Mouse (Mus musculus) cerebellum, postnatal 36 days (tissue): ENCODE measurements around the gene Gm16381.
"Not testable (repeated sequence)": the region's sequence is repeated elsewhere in the genome, so short reads cannot be mapped to it uniquely, and the experiment has no call there.

Experiments used
- DNase-seq, 2 experiments: peaks; one replicate each; pipeline ENCODE4 v3.0.0; 2021 to 2022; ENCODE audit warnings: mixed read lengths in 2 of 2

The Gm16381 gene

DNA sequence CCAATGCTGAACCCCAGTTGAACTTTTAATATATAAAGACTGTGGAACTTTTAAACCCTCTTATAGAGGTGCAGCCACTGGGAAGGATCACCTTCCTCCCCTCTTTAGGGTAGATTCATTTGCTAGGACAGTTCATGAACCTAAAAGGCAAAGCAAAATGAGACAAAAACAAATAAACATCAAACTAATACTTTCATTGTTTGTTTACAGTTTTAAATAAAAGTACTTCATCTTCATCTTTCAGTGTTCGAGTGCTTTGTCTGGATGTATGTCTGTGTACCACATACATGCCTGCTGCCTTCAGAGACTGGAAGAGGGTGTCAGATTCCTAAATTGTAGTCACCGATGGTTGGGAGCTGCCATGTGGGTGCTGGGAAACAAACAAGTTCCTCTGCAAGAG lies at the start of gene Gm16381:
Gm16381 (minus strand) TSS at position 101 of the 400 bp plus-strand sequence.
- not testable (repeated sequence) for DNase-seq

- DNase-seq: not testable (repeated sequence)
Measured at GRCm38 (mm10) chr12:87652916-87653703, 8.7 kb upstream of the Gm16381 start.

- not testable (repeated sequence) for DNase-seq
Measured at GRCm38 (mm10) chr12:87618569-87618968, 25.9 kb downstream of the Gm16381 start, which contains the start of gene Gm4027. TSS of gene Gm4027 (plus strand) at chr12:87618869.

DNA sequence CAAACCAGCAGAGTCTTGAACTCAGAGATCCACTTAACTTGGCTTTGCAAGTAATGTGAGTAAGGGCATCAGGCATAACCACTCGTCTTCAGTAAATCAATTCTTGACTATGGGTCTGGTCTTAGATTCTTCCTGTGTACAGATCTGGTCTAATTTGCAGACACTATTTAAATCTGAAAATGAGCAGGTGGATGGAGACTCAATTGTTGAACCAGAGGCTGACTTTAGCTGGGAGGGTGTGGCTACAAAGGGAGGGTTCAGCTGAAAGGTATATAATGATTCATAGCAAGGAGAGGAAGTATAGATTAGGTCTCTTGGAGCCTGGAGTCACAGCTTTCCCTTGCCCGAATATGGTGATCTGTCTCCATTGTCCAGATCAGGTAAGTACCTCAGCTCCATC lies 42.0 kb downstream of the Gm16381 start, which contains the start of gene Oog1:
Oog1 (plus strand) TSS at position 301 of the 400 bp plus-strand sequence.
- not testable (repeated sequence) for DNase-seq

DNA sequence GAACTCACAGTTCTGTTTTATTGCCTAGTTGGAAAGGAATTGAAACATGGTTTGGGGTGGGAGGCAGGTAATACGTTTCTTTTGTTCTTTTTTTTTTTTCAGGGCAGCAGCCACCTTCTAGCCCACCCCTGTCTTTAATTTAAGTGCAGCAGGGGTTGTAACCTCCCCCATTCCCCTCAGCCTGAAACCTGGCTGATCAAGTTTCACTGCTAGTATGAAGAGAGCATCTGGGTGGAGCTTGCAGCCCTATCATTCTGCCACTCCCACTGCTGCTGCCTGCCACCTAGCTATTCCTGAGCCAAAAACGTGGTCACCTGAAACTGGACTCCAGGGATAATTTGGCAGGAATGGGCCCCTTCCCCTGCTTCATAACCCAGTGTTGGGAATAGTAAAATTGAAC lies 43.0 kb downstream of the Gm16381 start:
- DNase-seq: not testable (repeated sequence)
